Mouse (Mus musculus): ENCODE data around the gene Ankrd61. TPM values are rescaled to one million over a fixed set of nuclear protein-coding genes. Genes with fewer than 3 reads are reported as not detected.

Ankrd61 gene
- total RNA-seq, 2 experiments from 2014 or later: not detected

DNA sequence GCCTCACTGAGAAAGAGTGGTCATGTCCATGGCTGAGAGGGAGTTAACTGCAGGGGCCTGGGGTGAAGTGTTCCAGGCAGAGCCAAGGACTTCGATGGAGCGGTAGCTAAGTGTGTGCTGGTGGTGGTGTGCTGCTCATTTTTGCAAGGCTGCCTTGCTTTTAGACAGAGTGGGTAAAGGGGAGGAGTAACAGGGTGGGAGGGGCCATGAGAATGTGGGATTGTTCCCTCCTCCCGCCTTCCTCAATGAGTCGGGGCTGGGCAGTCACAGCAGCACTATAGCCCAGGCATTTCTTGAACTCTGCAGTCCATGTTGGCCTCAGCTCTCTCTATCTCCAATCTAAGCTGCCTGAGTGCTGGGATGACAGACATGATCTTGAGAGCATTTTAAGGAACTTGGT, 22.9 kb downstream of the Ankrd61 start:
- Histone ChIP-seq H3K27ac (no peak overlapping the region), H3K4me3 (no peak overlapping the region)
- DNase-seq: no peak
- TF ChIP-seq CTCF (IDR thresholded peaks at IDR 0.05): no peak
- intact Hi-C loops (cut with DNase I): no loop called here

DNA sequence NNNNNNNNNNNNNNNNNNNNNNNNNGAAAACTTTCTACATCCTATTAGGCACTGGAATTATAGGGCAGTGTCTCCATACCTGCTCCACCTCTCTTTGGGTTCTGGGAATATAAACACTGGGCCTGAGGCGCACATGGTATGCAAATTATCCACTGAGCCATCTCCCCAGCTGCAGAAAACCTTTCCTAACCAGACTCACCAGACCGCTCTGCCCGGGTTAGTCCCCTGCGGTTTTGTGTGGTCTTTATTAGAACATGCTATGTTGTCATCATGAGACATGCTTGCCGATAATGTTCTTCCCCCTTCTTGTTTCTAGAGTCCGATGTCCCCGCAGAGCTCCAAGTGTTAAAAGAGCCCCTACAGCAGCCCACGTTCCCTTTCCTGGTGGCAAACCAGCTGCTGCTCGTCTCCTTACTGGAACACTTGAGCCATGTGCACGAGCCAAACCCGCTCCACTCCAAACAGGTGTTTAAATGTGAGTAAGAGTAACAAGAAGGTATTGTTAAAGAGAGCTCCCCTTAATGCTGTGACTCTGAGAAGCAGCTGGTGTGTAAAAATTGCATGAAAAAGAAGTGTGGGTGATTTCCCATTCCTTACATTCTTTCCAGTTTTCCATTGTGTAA, 25.8 kb downstream of the Ankrd61 start:
- no peak for TF ChIP-seq CTCF (IDR thresholded peaks at IDR 0.05)
- intact Hi-C loops (cut with DNase I): no loop called here
- H3K27ac ChIP-seq: no peak overlapping the region
- no peak overlapping the region for H3K4me3 ChIP-seq
- no peak for DNase-seq

Other genes starting within 250 kb of the Ankrd61 start
- gene Usp42, start 165.4 kb downstream of the Ankrd61 start, total RNA-seq (2021): 1 to 10 TPM; 5.3 to 6.1 TPM
- gene Eif2ak1, start 79.9 kb downstream of the Ankrd61 start, total RNA-seq (2021): 10 to 100 TPM; 26.2 to 26.3 TPM
- 100 to 1,000 TPM in 1 of 2 experiments, 10 to 100 TPM in 1; 92.4 to 118 TPM for gene Aimp2, start 12.2 kb upstream of the Ankrd61 start, total RNA-seq (2021)
- gene Pms2, start 12.3 kb upstream of the Ankrd61 start, total RNA-seq (2021): 1 to 10 TPM; 3.5 to 4.7 TPM
- not detected for gene Gm42421, start 30.5 kb upstream of the Ankrd61 start, total RNA-seq (2021)
- gene Rsph10b, start 35.4 kb upstream of the Ankrd61 start, total RNA-seq (2021): under 1 TPM; 0.31 to 0.84 TPM
- 10 to 100 TPM; 39.7 to 43.7 TPM for gene Ccz1, start 117.2 kb upstream of the Ankrd61 start, total RNA-seq (2021)
- not detected for gene Ocm, start 129.0 kb upstream of the Ankrd61 start, total RNA-seq (2021)
- gene Lmtk2, start 202.8 kb upstream of the Ankrd61 start, total RNA-seq (2021): 10 to 100 TPM; 24.7 to 25.0 TPM

All from gastrocnemius, adult 2 months (tissue).